Mouse (Mus musculus) midbrain, embryonic 12.5 days (tissue): ENCODE results near the gene Stk11. TPM values are rescaled to one million over a fixed set of nuclear protein-coding genes. Genes with fewer than 3 reads are reported as not detected.
A peak's percentile ranks its signal among the peaks of the same experiment; 100 is the strongest.

Experiments used
- ATAC-seq: fragments of 200-750 bp; cut with Nextera tagmentation; 2 replicates; pipeline ENCODE4 v1.8.0; 2017; ENCODE audit warnings: low read depth, moderate TSS enrichment, moderate library complexity; ENCODE audit not compliant: low FRiP score
- H3K27ac ChIP-seq: fragments of 300-500 bp; sonication (generic); replicated peaks from 2 replicates; pipeline ENCODE4 v1.5.1; 2016; ENCODE audit warnings: mild to moderate bottlenecking
- H3K27me3 ChIP-seq: fragments of 300-500 bp; sonication (generic); 2 replicates; pipeline ENCODE4 v1.6.1; 2016; ENCODE audit warnings: mild to moderate bottlenecking
- H3K36me3 ChIP-seq: fragments of 300-500 bp; sonication (generic); 2 replicates; pipeline ENCODE4 v1.6.1; 2016
- H3K4me1 ChIP-seq: fragments of 300-500 bp; sonication (generic); 2 replicates; pipeline ENCODE4 v1.6.1; 2016
- H3K4me2 ChIP-seq: fragments of 300-500 bp; sonication (generic); replicated peaks from 2 replicates; pipeline ENCODE4 v1.6.1; 2016; ENCODE audit warnings: mild to moderate bottlenecking, moderate library complexity
- H3K4me3 ChIP-seq: fragments of 300-500 bp; sonication (generic); 2 replicates; pipeline ENCODE4 v1.5.1; 2016; ENCODE audit warnings: mild to moderate bottlenecking
- H3K9ac ChIP-seq: fragments of 300-500 bp; sonication (generic); replicated peaks from 2 replicates; pipeline ENCODE4 v1.6.1; 2016; ENCODE audit warnings: mild to moderate bottlenecking, moderate library complexity
- H3K9me3 ChIP-seq: fragments of 300-500 bp; sonication (generic); 2 replicates; pipeline ENCODE4 v1.6.1; 2016; ENCODE audit warnings: mild to moderate bottlenecking
- WGBS: fragments of 180-500 bp; shearing (Covaris S2); methylation state at CpG from one replicate; pipeline ENCODE4 v1.1.7; 2016; 5-methylcytosine and 5-hydroxymethylcytosine counted together
- polyA plus RNA-seq: library from polyadenylated mRNA; unstranded; fragments of >200 nt; fragmentation: Nextera tagmentation; extraction: Ambion mirVana; gene quantifications from 2 replicates; pipeline ENCODE4 v1.2.1, GENCODE M21; 2016

Stk11 gene
- polyA plus RNA-seq, 1 experiment from 2014 or later, result 20.3 TPM

- no peak overlapping the region for H3K4me2 ChIP-seq
- H3K4me3 ChIP-seq, result no peak overlapping the region
- WGBS, result 76% methylated on average over 8 of the region's 8 CpGs
- no peak overlapping the region for H3K27ac ChIP-seq
- no peak for ATAC-seq
- H3K27me3 ChIP-seq, result peaks cover 71% of the 10 kb centered on the region
- no peaks in the 10 kb centered on the region for H3K9me3 ChIP-seq
- H3K36me3 ChIP-seq, result peaks cover 69% of the 10 kb centered on the region
- H3K9ac ChIP-seq, result no peak overlapping the region
- peaks cover 46% of the 10 kb centered on the region for H3K4me1 ChIP-seq
These were observed 17.7 kb downstream of the Stk11 start for GRCm38 (mm10) chr10:80133226-80133849.

DNA sequence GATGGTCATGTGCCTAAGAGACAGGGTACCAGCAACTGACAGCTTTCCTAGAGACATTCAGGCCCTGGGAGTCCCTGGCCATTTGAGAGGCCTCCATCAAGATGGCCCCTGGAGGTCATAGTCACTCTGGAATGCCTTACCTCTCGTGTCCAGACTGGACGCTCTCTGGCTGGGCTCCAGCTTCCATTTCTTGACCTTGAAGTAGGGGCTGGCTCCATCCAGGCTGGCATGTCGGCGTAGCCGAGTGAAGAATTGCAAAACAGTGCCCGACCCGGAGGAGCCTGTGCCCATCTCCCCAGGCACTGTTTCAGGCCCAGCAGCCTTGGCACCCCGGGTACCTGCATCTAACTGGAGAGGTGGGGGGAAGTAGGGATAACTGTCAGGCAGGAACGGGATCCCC is 18.8 kb downstream of the Stk11 start:
- ATAC-seq, result no peak
- Histone ChIP-seq H3K4me3 (no peak overlapping the region), H3K27ac (no peak overlapping the region), H3K4me1 (peaks cover 54% of the 10 kb centered on the region), H3K4me2 (no peak overlapping the region), H3K36me3 (peaks cover 58% of the 10 kb centered on the region), H3K9me3 (no peaks in the 10 kb centered on the region), H3K9ac (no peak overlapping the region), H3K27me3 (peaks cover 73% of the 10 kb centered on the region)
- WGBS, result 90% methylated on average over 9 of the region's 9 CpGs

- no peak for ATAC-seq
- Histone ChIP-seq H3K4me2 (no peak overlapping the region), H3K27me3 (peaks cover 69% of the 10 kb centered on the region), H3K4me1 (peaks cover 56% of the 10 kb centered on the region), H3K9me3 (no peaks in the 10 kb centered on the region), H3K9ac (no peak overlapping the region), H3K27ac (no peak overlapping the region), H3K36me3 (peaks cover 51% of the 10 kb centered on the region), H3K4me3 (no peak overlapping the region)
- WGBS, result 94% methylated on average over 10 of the region's 10 CpGs
These were observed 19.6 kb downstream of the Stk11 start for GRCm38 (mm10) chr10:80135161-80135560.

DNA sequence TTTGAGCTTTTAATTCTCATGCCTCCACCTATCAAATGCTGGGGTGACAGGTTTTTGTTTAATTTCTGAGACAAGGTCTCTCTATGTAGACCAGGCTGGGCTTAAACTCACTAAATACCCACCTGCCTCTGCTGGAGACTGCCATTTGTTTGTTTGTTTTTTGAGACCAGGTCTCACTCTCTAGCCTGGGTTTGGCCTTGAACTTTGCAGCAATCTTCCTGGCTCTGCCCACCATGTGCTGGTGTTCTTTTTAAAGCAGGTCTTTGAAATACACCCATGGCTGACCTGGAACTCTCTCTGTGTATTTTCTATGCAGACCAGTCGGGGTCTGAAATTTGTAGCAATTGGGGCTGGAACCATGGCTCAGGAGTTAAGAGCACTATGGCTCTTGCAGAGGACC is 20.0 kb downstream of the Stk11 start:
- no peak for ATAC-seq
- Histone ChIP-seq H3K27ac (no peak overlapping the region), H3K27me3 (peaks cover 67% of the 10 kb centered on the region), H3K9ac (no peak overlapping the region), H3K4me1 (peaks cover 59% of the 10 kb centered on the region), H3K4me3 (no peak overlapping the region), H3K9me3 (no peaks in the 10 kb centered on the region), H3K4me2 (no peak overlapping the region), H3K36me3 (peaks cover 46% of the 10 kb centered on the region)
- WGBS, result 93% methylated on average over 1 of the region's 1 CpGs

DNA sequence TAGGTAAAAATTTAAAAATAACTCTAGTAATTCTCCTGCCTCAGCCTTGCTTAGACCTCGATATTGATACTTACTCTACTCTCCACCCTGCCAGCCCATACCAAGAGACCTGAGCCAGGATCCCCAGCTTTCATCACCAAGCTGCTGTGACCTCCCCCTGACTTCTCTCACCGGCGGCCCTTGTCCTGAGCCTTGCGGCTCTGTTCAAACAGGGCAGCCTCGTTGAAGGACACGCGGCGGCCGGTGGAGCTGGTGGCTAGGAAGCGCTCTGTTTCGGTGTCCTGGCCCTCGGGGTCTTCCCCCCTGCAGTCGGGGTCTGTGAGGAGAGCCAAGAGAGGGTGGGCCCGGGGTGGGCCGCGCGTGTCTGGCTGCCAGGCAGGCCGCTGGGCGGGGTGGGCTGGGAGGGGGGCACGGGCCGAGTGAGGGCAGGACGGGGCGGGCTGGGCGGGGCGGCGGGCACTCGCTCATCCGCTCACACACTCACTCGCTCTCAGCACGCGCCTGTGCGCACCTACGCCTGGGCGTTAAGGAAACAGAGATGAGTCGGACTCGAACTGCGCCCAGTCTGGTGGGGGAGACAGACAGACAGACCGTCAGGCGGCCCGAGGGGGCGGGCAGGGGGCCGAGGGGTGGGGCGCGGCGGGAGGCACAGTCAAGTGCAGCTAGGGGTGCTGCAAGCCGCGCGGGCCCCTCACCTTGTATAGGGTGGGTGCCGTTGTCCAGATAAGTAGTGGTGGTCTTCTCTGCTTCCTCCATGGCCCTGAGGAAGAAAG is 20.8 kb downstream of the Stk11 start:
- no peak overlapping the region for H3K27ac ChIP-seq
- peak overlapping the region; percentile 86 for H3K9ac ChIP-seq
- H3K9me3 ChIP-seq, result no peaks in the 10 kb centered on the region
- peaks cover 39% of the 10 kb centered on the region for H3K36me3 ChIP-seq
- H3K4me3 ChIP-seq, result peak overlapping the region; percentile 66
- H3K4me2 ChIP-seq, result peak overlapping the region; percentile 95
- peaks cover 60% of the 10 kb centered on the region for H3K27me3 ChIP-seq
- peaks cover 60% of the 10 kb centered on the region for H3K4me1 ChIP-seq
- WGBS, result 14% methylated on average over 49 of the region's 49 CpGs
- no peak for ATAC-seq

DNA sequence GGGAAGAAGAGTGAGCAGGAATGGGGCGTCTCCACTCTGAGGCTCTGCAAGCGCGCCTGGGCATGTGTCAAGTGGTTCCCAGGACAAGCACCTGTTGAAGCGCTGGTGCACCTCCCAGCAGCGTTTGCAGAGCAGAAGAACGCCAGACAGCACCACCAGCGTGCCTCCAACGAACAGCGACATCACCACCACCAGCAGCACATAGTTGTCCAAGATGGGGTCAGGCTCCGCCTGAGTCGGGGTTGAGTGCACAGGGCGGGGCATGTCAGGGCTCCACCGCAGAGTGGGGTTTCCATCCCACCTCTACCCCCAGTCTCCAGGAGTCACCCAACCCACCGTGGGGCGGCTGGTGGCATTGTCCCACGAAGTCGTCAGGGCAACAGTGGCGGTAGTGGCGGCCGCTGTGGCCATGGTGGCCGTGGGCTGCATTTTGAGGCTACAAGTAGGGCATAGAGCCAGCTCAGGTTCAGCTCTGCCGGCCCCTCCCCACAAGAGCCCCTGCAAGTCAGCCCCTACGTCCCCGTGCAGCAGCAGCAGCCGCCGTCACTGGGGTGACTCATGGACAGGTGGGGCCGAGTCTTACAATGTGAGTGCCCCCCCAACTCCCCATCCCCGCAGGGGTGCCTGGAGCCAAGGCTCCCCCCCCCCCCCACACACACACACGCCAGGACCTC is 21.5 kb downstream of the Stk11 start:
- peak overlapping the region; percentile 91 for H3K27ac ChIP-seq

DNA sequence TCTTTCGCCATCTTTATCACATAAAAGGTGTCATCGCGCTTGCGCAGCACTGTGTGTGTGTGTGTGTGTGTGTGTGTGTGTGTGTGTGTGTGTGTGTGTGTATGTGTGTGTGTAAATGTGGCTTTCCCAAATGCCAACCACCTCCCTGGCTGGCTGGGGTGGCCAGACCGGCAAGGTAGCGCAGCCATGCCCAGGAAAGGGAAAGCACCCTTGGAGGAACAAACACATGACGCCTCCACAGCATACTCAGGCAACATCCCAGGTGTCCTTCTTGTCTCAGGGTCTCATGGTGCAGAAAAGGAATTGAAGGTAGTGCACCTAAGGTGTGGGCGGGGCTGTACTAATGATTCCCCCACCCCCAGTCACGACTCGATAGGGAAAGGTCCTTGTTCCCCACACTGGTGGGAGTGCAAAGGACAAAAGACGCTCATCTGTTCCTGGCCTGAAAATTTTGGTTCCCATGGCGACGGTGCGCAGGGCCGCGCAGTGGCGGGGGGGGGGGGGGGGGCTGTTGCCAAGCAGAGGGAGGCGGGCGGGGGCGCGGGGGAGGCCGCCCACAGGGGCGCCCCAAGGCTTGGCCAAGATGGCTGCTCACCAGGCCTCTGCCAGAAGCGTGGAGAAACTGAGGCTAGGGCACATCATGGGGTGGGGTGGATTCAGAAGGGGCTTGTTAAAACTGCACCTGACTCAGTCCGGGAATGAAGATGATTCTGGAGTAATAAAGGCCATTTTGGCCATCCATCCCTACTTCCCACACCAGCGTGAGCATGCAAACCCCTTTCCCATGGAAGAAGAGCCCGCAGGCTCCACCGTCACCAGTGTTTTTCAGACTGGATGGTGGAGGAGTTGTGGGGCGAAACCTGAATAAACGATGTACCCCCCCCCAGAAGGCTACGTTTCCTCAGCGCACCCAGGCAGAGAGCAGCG is 22.3 kb downstream of the Stk11 start:
- Histone ChIP-seq H3K9me3 (no peaks in the 10 kb centered on the region), H3K9ac (peak overlapping the region; percentile 86), H3K27me3 (peaks cover 44% of the 10 kb centered on the region), H3K27ac (peak overlapping the region; percentile 91), H3K4me1 (peaks cover 60% of the 10 kb centered on the region), H3K4me2 (peak overlapping the region; percentile 95), H3K36me3 (peaks cover 24% of the 10 kb centered on the region), H3K4me3 (peak overlapping the region; percentile 66)
- ATAC-seq, result no peak
- 4% methylated on average over 31 of the region's 33 CpGs for WGBS

More for the DNA sequence above, 21.5 kb downstream of the Stk11 start:
- Histone ChIP-seq H3K4me3 (peak overlapping the region; percentile 66), H3K9ac (peak overlapping the region; percentile 86), H3K9me3 (no peaks in the 10 kb centered on the region), H3K27me3 (peaks cover 52% of the 10 kb centered on the region), H3K36me3 (peaks cover 32% of the 10 kb centered on the region), H3K4me1 (peaks cover 57% of the 10 kb centered on the region), H3K4me2 (peak overlapping the region; percentile 95)
- ATAC-seq, result no peak
- 3% methylated on average over 28 of the region's 29 CpGs for WGBS

DNA sequence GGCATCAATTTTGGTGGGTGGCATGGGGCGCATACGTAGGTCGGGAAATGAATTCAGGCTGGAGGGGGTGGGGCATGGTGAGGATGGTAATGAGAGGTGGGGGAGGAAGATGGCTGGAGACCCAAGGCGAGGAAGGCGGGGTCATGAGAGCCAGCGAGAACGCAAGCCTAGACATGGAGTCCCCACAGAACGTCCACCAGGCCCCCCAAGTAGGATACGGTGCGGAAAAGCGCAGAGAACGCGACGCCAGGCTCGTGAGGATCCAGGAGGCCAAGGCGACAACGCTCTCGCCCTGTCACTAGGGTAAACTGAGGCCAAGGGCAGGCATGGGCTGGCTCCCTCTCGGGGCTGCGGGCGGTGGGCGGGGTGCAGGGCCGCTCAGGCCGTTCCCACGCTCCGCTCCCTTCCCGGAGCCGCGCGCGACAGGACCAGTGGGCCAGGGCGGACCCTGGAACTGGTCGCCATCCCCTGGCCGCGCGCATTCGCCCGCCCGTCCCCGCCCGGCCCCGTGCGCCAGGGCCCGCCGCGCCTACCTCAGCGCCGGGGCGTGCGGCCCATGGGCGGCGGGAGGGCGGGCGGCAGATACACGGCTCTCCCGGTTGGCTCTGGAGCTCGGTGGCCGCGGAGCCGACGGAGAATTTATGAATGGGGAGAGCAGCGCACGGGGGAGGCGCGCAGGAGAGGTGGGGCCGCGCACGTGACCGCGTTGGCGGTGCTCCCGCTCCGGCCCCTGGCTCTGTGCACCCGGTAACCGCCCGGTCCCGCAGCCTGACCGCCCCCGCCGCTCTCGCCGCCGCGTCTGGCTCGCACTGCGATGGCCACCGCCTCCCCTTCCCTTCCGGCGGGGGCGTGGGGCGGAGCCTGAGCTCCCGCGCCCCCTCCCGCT is 23.2 kb downstream of the Stk11 start, which contains the start of gene Atp5d:
Atp5d (plus strand) TSS at position 80 of the 886 bp plus-strand sequence.
- Histone ChIP-seq H3K9me3 (no peaks in the 10 kb centered on the region), H3K36me3 (peaks cover 18% of the 10 kb centered on the region), H3K4me3 (peak within 1 kb of the TSS; percentile 66), H3K9ac (peak within 1 kb of the TSS; percentile 86), H3K4me2 (peak within 1 kb of the TSS; percentile 95), H3K27ac (peak within 1 kb of the TSS; percentile 91), H3K4me1 (peaks cover 61% of the 10 kb centered on the region), H3K27me3 (peaks cover 38% of the 10 kb centered on the region)
- 0 out of 2 replicates have a peak, but pooled peaks have one; percentile 3 for ATAC-seq
- under 1% methylated on average over 63 of the region's 94 CpGs for WGBS

- Histone ChIP-seq H3K4me1 (peaks cover 65% of the 10 kb centered on the region), H3K36me3 (peaks cover 18% of the 10 kb centered on the region), H3K4me3 (peak overlapping the region; percentile 66), H3K27ac (peak overlapping the region; percentile 91), H3K4me2 (peak overlapping the region; percentile 95), H3K9ac (peak overlapping the region; percentile 86), H3K9me3 (no peaks in the 10 kb centered on the region), H3K27me3 (peaks cover 38% of the 10 kb centered on the region)
- WGBS, result 0% methylated on average over 9 of the region's 10 CpGs
- no peak for ATAC-seq
These were observed 23.8 kb downstream of the Stk11 start for GRCm38 (mm10) chr10:80139439-80139775.

DNA sequence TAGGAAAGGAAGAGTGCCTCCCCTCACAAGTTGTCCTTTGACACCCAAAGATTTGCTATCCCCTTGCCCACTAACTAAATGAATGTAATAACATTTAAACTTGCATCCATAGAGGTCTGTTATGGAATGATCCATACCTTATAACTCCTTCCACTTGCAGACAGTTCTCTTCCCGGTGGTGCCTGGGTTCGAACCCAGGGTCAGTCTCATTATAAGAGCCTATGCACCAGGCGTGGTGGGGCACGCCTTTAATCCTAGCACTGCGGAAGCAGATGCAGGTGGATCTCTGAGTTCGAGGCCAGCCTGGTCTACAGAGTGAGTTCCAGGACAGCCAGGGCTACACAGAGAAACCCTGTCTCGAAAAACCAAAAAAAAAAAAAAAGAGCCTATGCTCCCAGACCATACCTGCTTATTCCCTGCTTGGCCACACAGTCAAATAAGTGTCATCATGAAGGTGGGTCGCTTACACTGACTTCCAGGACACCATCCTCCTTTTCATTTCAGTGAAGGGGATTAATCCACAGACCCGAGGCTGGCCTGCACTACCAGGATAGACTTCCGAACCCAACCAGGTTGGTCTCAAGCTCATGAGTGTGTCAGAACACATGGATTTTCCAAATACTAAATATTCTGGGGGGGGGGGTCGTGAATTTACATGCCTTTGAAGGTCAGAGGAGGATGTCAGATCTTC is 24.5 kb downstream of the Stk11 start:
- Histone ChIP-seq H3K27me3 (peaks cover 31% of the 10 kb centered on the region), H3K4me1 (peaks cover 68% of the 10 kb centered on the region), H3K4me3 (no peak overlapping the region), H3K4me2 (peak overlapping the region; percentile 95; the same call in 1 of the 2 replicates), H3K36me3 (peaks cover 20% of the 10 kb centered on the region), H3K9me3 (no peaks in the 10 kb centered on the region), H3K9ac (no peak overlapping the region), H3K27ac (no peak overlapping the region)
- WGBS, result 75% methylated on average over 11 of the region's 11 CpGs
- ATAC-seq, result no peak
